ENCODE assay signal across 26 mouse cellular contexts in the genomic region with DNA sequence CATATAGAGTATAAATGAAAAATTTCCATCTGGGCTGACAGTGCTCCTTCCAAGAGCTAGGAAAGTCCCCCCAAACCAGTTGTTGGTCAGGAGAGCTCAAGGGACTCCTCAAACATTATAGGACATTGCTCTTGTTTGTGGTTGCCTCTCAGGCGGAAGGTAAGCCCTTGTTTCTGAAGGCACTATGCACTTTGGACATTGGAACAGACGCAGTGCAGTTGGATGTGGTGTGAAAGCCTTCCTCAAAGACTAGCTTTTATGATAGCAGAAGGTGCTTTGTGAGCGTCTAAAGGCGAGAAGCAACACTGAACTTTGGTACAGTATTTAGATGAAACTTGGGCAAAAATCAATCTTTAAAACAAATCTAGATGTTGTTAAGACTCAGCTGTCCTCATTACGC. TPM values are rescaled to one million over a fixed set of nuclear protein-coding genes. Genes with fewer than 3 reads are reported as not detected.
"Had no signal": no experiment of that assay in that cellular context is flagged by ENCODE, and none has a peak within 500 bp of the region (broad histone marks: within the 10 kb centered on the region; RNA-seq: fewer than 3 reads in every experiment).

No protein-coding gene starts in this region.

- H3K4me1 ChIP-seq: lung, embryonic 15.5 days; megakaryocyte, embryonic 14.5 days; midbrain, embryonic 13.5 days; midbrain, embryonic 15.5 days; neural tube, embryonic 13.5 days; neural tube, embryonic 15.5 days had no signal

- H3K4me3 ChIP-seq: lung, embryonic 15.5 days; megakaryocyte, embryonic 14.5 days; midbrain, embryonic 13.5 days; midbrain, embryonic 15.5 days; myocyte; neural tube, embryonic 13.5 days; neural tube, embryonic 15.5 days had no signal

- H3K9me3 ChIP-seq: lung, embryonic 15.5 days; megakaryocyte, embryonic 14.5 days; midbrain, embryonic 13.5 days; midbrain, embryonic 15.5 days; neural tube, embryonic 13.5 days; neural tube, embryonic 15.5 days had no signal

- H3K4me2 ChIP-seq: lung, embryonic 15.5 days; midbrain, embryonic 11.5 days; midbrain, embryonic 13.5 days; midbrain, embryonic 15.5 days; neural tube, embryonic 13.5 days; neural tube, embryonic 15.5 days had no signal

- DNase-seq: lung, adult 2 months; lung, postnatal 14 days; lung, postnatal 36 days; retina, postnatal 1 day; right cerebral cortex, adult 18-20 months; right cerebral cortex, postnatal 25 days; right cerebral cortex, postnatal 4 days; spleen, adult 18-20 months; thymus, adult 18-20 months; thymus, postnatal 14 days; thymus, postnatal 36 days had no signal

- H3K27ac ChIP-seq: lung, embryonic 15.5 days; macrophage; midbrain, embryonic 13.5 days; midbrain, embryonic 15.5 days; neural tube, embryonic 13.5 days; neural tube, embryonic 15.5 days had no signal

- H3K27me3 ChIP-seq: lung, embryonic 15.5 days; megakaryocyte, embryonic 14.5 days; midbrain, embryonic 13.5 days; midbrain, embryonic 15.5 days; neural tube, embryonic 13.5 days; neural tube, embryonic 15.5 days had no signal

- H3K36me3 ChIP-seq: lung, embryonic 15.5 days; midbrain, embryonic 13.5 days; midbrain, embryonic 15.5 days; neural tube, embryonic 13.5 days; neural tube, embryonic 15.5 days had no signal

- H3K9ac ChIP-seq: lung, embryonic 15.5 days; midbrain, embryonic 13.5 days; midbrain, embryonic 15.5 days; neural tube, embryonic 13.5 days; neural tube, embryonic 15.5 days had no signal

- ATAC-seq: lung, postnatal 0 days; midbrain, embryonic 13.5 days; midbrain, embryonic 15.5 days had no signal

RNA-seq across cellular contexts. Expression of a gene that starts 7.2 kb away (rescaled TPM):
- polyA plus RNA-seq: lung, adult 2 months; lung, embryonic 15.5 days; lung, postnatal 0 days; macrophage; midbrain, embryonic 11.5 days; midbrain, embryonic 13.5 days; midbrain, embryonic 15.5 days; myocyte; neural tube, embryonic 11.5 days; neural tube, embryonic 13.5 days; neural tube, embryonic 15.5 days; small intestine, adult 2 months; stomach, embryonic 14.5 days; stomach, embryonic 16.5 days; thymus, postnatal 0 days had no signal
